Mouse (Mus musculus) erythroblast, embryonic 14.5 days (primary cell): ENCODE measurements around the gene Ppid. TPM values are rescaled to one million over a fixed set of nuclear protein-coding genes. Genes with fewer than 3 reads are reported as not detected.

Experiments used
- H3K27me3 ChIP-seq: 2 replicates; pipeline ENCODE4 v1.6.1; 2012; ENCODE audit warnings: inconsistent platforms; ENCODE audit not compliant: control insufficient read depth
- H3K36me3 ChIP-seq: 2 replicates; pipeline ENCODE4 v1.6.1; 2012; ENCODE audit warnings: mild to moderate bottlenecking, inconsistent platforms; ENCODE audit not compliant: control insufficient read depth
- H3K4me1 ChIP-seq: 2 replicates; pipeline ENCODE4 v1.6.1; 2012; ENCODE audit warnings: inconsistent platforms; ENCODE audit not compliant: control insufficient read depth
- H3K4me3 ChIP-seq: replicated peaks from 2 replicates; pipeline ENCODE3; 2012; ENCODE audit warnings: moderate library complexity, mild to moderate bottlenecking, inconsistent platforms
- H3K9me3 ChIP-seq: 2 replicates; pipeline ENCODE4 v1.6.1; 2012; ENCODE audit warnings: low read length, inconsistent platforms, mixed read lengths; ENCODE audit not compliant: control insufficient read depth
- GATA1 ChIP-seq: IDR thresholded peaks from 2 replicates; pipeline ENCODE4 v1.6.1; 2012; ENCODE audit warnings: low read length, inconsistent platforms, mixed read lengths
- TAL1 ChIP-seq: IDR thresholded peaks from 3 replicates; pipeline ENCODE4 v1.6.1; 2012; ENCODE audit warnings: low read length, inconsistent platforms, mixed read lengths
- polyA plus RNA-seq: library from polyadenylated mRNA; stranded (reverse); fragments of >175 nt; gene quantifications from 2 replicates; pipeline ENCODE4 v1.2.3, GENCODE M21; 2012

The Ppid gene
- polyA plus RNA-seq, 1 experiment, result 2.5 TPM

- Histone ChIP-seq H3K36me3 (no peaks in the 10 kb centered on the region; the same call in 1 of the 2 replicates), H3K9me3 (no peaks in the 10 kb centered on the region), H3K27me3 (no peaks in the 10 kb centered on the region), H3K4me1 (peaks cover 87% of the 10 kb centered on the region), H3K4me3 (peak overlapping the region; percentile 20)
- TF ChIP-seq TAL1, result peak; percentile 77
- TF ChIP-seq GATA1, result peak; percentile 81
These were observed 11.1 kb upstream of the Ppid start for GRCm38 (mm10) chr3:79579891-79580575.

- H3K9me3 ChIP-seq, result no peaks in the 10 kb centered on the region; the same call in 1 of the 2 replicates
- TF ChIP-seq GATA1 (no peak), TAL1 (no peak)
- H3K4me1 ChIP-seq, result peaks cover 48% of the 10 kb centered on the region
- H3K36me3 ChIP-seq, result no peaks in the 10 kb centered on the region; the same call in 1 of the 2 replicates
- H3K27me3 ChIP-seq, result no peaks in the 10 kb centered on the region
- no peak overlapping the region for H3K4me3 ChIP-seq
These were observed 4.3 kb upstream of the Ppid start for GRCm38 (mm10) chr3:79586804-79587203.

GRCm38 (mm10) chr3:79589671-79590070, 1.5 kb upstream of the Ppid start:
- peaks cover 19% of the 10 kb centered on the region for H3K36me3 ChIP-seq

GRCm38 (mm10) chr3:79591793-79592471, 790 bp downstream of the Ppid start:
- H3K9me3 ChIP-seq, result no peaks in the 10 kb centered on the region
- peak overlapping the region; percentile 76 for H3K4me3 ChIP-seq
- H3K27me3 ChIP-seq, result no peaks in the 10 kb centered on the region
- H3K4me1 ChIP-seq, result peaks cover 40% of the 10 kb centered on the region
- TF ChIP-seq TAL1 (no peak), GATA1 (no peak)
- peaks cover 42% of the 10 kb centered on the region for H3K36me3 ChIP-seq

More at GRCm38 (mm10) chr3:79589671-79590070, 1.5 kb upstream of the Ppid start:
- Histone ChIP-seq H3K9me3 (no peaks in the 10 kb centered on the region; the same call in 1 of the 2 replicates), H3K4me1 (peaks cover 49% of the 10 kb centered on the region), H3K27me3 (no peaks in the 10 kb centered on the region), H3K4me3 (no peak overlapping the region)
- TF ChIP-seq GATA1, result no peak

- peaks cover 27% of the 10 kb centered on the region for H3K4me1 ChIP-seq
- H3K9me3 ChIP-seq, result no peaks in the 10 kb centered on the region
- H3K27me3 ChIP-seq, result no peaks in the 10 kb centered on the region
- peaks cover 77% of the 10 kb centered on the region for H3K36me3 ChIP-seq
- H3K4me3 ChIP-seq, result no peak overlapping the region
- TF ChIP-seq TAL1 (no peak), GATA1 (no peak)
These were observed 4.3 kb downstream of the Ppid start for GRCm38 (mm10) chr3:79595468-79595867.

GRCm38 (mm10) chr3:79609886-79610285, 18.7 kb downstream of the Ppid start:
- Histone ChIP-seq H3K9me3 (peaks cover 3% of the 10 kb centered on the region), H3K36me3 (peaks cover 78% of the 10 kb centered on the region), H3K4me1 (no peaks in the 10 kb centered on the region), H3K27me3 (no peaks in the 10 kb centered on the region), H3K4me3 (no peak overlapping the region)
- TF ChIP-seq GATA1, result no peak

- H3K4me3 ChIP-seq, result peak overlapping the region; percentile 82
- H3K4me1 ChIP-seq, result peaks cover 26% of the 10 kb centered on the region
- TF ChIP-seq GATA1 (no peak), TAL1 (no peak)
- peaks cover 27% of the 10 kb centered on the region for H3K36me3 ChIP-seq
- no peaks in the 10 kb centered on the region for H3K9me3 ChIP-seq
- H3K27me3 ChIP-seq, result no peaks in the 10 kb centered on the region
These were observed 36.5 kb downstream of the Ppid start for GRCm38 (mm10) chr3:79627484-79628181.

GRCm38 (mm10) chr3:79628182-79628560, 37.0 kb downstream of the Ppid start:
- no peak; the same call in 1 of the 2 replicates for TF ChIP-seq GATA1
- no peak for TF ChIP-seq TAL1
- Histone ChIP-seq H3K27me3 (no peaks in the 10 kb centered on the region), H3K4me1 (peaks cover 26% of the 10 kb centered on the region), H3K4me3 (peak overlapping the region; percentile 82), H3K36me3 (peaks cover 28% of the 10 kb centered on the region), H3K9me3 (peaks cover 2% of the 10 kb centered on the region)

- H3K9me3 ChIP-seq, result peaks cover 6% of the 10 kb centered on the region
- no peak for TF ChIP-seq TAL1
- peak; percentile 65 for TF ChIP-seq GATA1
These were observed 37.6 kb downstream of the Ppid start, which contains the start of gene 4930579G24Rik for GRCm38 (mm10) chr3:79628561-79629415. TSS of gene 4930579G24Rik (plus strand) at chr3:79629079.

More at GRCm38 (mm10) chr3:79628561-79629415, 37.6 kb downstream of the Ppid start, which contains the start of gene 4930579G24Rik:
- peaks cover 26% of the 10 kb centered on the region for H3K4me1 ChIP-seq
- H3K36me3 ChIP-seq, result peaks cover 29% of the 10 kb centered on the region
- H3K27me3 ChIP-seq, result no peaks in the 10 kb centered on the region
- H3K4me3 ChIP-seq, result peak within 1 kb of the TSS; percentile 82
